Mouse (Mus musculus): ENCODE measurements at regions not wholly inside any gene's neighbourhood (a gene's known extent, or its start where the extent isn't known, plus 50 kb on each side); places are given as distances from the start of the nearest gene placed in this dataset.

- Histone ChIP-seq H3K79me2 (ENCODE audit: control insufficient read depth, insufficient read depth, low read length, poor library complexity) (no peaks in the 10 kb centered on the region), H3K27ac (ENCODE audit: control insufficient read depth, low read depth, low read length) (no peak overlapping the region), H3K9me3 (replicated peaks; ENCODE audit: insufficient read depth, low read length) (no peaks in the 10 kb centered on the region), H3K9ac (ENCODE audit: control insufficient read depth, low read depth, low read length, poor library complexity, severe bottlenecking) (no peak overlapping the region), H3K4me1 (ENCODE audit: control insufficient read depth in 1 of 2, insufficient read depth in 2 of 2, low read length in 2 of 2) (no peaks in the 10 kb centered on the region), H3K36me3 (ENCODE audit: control insufficient read depth in 1 of 2, insufficient read depth in 2 of 2, low read length in 2 of 2) (no peaks in the 10 kb centered on the region), H3K27me3 (ENCODE audit: control insufficient read depth in 1 of 2, insufficient read depth in 2 of 2, low read length in 2 of 2) (no peaks in the 10 kb centered on the region), H3K4me3 (ENCODE audit: control insufficient read depth in 1 of 2, insufficient read depth in 1 of 2, low read depth in 2 of 2, low read length in 2 of 2) (no peak overlapping the region)
- DNase-seq (ENCODE audit: low read depth, low spot score): no peak
- no peak for TF ChIP-seq ZNF384 (IDR thresholded peaks at IDR 0.05; ENCODE audit: low read depth, low read length)
- TF ChIP-seq RCOR1 (IDR thresholded peaks at IDR 0.05; ENCODE audit: low read depth, low read length): no peak
- no peak for TF ChIP-seq RAD21 (IDR thresholded peaks at IDR 0.05; ENCODE audit: low read depth, low read length)
- TF ChIP-seq EP300 (IDR thresholded peaks at IDR 0.05; ENCODE audit: low read depth in 1 of 2, low read length in 2 of 2): no peak
- no peak for TF ChIP-seq CHD1 (IDR thresholded peaks at IDR 0.05; ENCODE audit: low read depth, low read length)
- TF ChIP-seq MAX (IDR thresholded peaks at IDR 0.05; ENCODE audit: low read length): no peak
- no peak for TF ChIP-seq GABPA (IDR thresholded peaks at IDR 0.05; ENCODE audit: low read depth, low read length)
- TF ChIP-seq ZKSCAN1 (IDR thresholded peaks at IDR 0.05; ENCODE audit: low read depth, low read length): no peak
- no peak for TF ChIP-seq CTCF (IDR thresholded peaks at IDR 0.05 in 2 of 3, conservative IDR thresholded peaks at IDR 0.05 in 1 of 3; ENCODE audit: control insufficient read depth in 1 of 3, insufficient read depth in 1 of 3, low read depth in 2 of 3, low read length in 3 of 3, poor library complexity in 1 of 3, severe bottlenecking in 1 of 3)
- no peak for TF ChIP-seq MYB (IDR thresholded peaks at IDR 0.05; ENCODE audit: low read depth, low read length)
- TF ChIP-seq NELFE (IDR thresholded peaks at IDR 0.05; ENCODE audit: low read depth, low read length): no peak
- TF ChIP-seq POLR2A (IDR thresholded peaks at IDR 0.05; ENCODE audit: control insufficient read depth in 1 of 2, insufficient read depth in 1 of 2, low read depth in 1 of 2, low read length in 2 of 2, poor library complexity in 1 of 2): no peak
- TF ChIP-seq SIN3A (IDR thresholded peaks at IDR 0.05; ENCODE audit: low read length): no peak
- TF ChIP-seq TAL1 (IDR thresholded peaks at IDR 0.05; ENCODE audit: low read length): no peak
- no peak for TF ChIP-seq ELF1 (IDR thresholded peaks at IDR 0.05; ENCODE audit: low read depth, low read length)
- TF ChIP-seq ETS1 (IDR thresholded peaks at IDR 0.05; ENCODE audit: low read depth, low read length): no peak
- TF ChIP-seq USF2 (IDR thresholded peaks at IDR 0.05; ENCODE audit: borderline replicate concordance in 1 of 2, insufficient read depth in 1 of 2, low read depth in 1 of 2, low read length in 2 of 2): no peak
- no peak for TF ChIP-seq UBTF (IDR thresholded peaks at IDR 0.05; ENCODE audit: borderline replicate concordance, insufficient read depth, low read depth, low read length)
Observed at GRCm38 (mm10) chr3:81701974-81702697, 230.3 kb upstream of the Ctso start.

GRCm38 (mm10) chr3:81718911-81719310, 213.5 kb upstream of the Ctso start:
- no peaks in the 10 kb centered on the region for H3K4me1 ChIP-seq (ENCODE audit: control insufficient read depth in 1 of 2, insufficient read depth in 2 of 2, low read length in 2 of 2)
- H3K4me3 ChIP-seq (ENCODE audit: control insufficient read depth in 1 of 2, insufficient read depth in 1 of 2, low read depth in 2 of 2, low read length in 2 of 2): no peak overlapping the region
- H3K36me3 ChIP-seq (ENCODE audit: control insufficient read depth in 1 of 2, insufficient read depth in 2 of 2, low read length in 2 of 2): no peaks in the 10 kb centered on the region
- no peak overlapping the region for H3K9ac ChIP-seq (ENCODE audit: control insufficient read depth, low read depth, low read length, poor library complexity, severe bottlenecking)
- no peak overlapping the region for H3K27ac ChIP-seq (ENCODE audit: control insufficient read depth, low read depth, low read length)
- H3K9me3 ChIP-seq (replicated peaks; ENCODE audit: insufficient read depth, low read length): no peaks in the 10 kb centered on the region
- DNase-seq (ENCODE audit: low read depth, low spot score): no peak
- no peaks in the 10 kb centered on the region for H3K27me3 ChIP-seq (ENCODE audit: control insufficient read depth in 1 of 2, insufficient read depth in 2 of 2, low read length in 2 of 2)
- TF ChIP-seq POLR2AphosphoS5 (IDR thresholded peaks at IDR 0.05; ENCODE audit: borderline replicate concordance, low read depth, low read length): no peak
- no peak for TF ChIP-seq MYB (IDR thresholded peaks at IDR 0.05; ENCODE audit: low read depth, low read length)
- no peak for TF ChIP-seq RAD21 (IDR thresholded peaks at IDR 0.05; ENCODE audit: low read depth, low read length)
- TF ChIP-seq MXI1 (IDR thresholded peaks at IDR 0.05; ENCODE audit: low read depth, low read length): no peak
- TF ChIP-seq ETS1 (IDR thresholded peaks at IDR 0.05; ENCODE audit: low read depth, low read length): no peak
- no peak for TF ChIP-seq TAL1 (IDR thresholded peaks at IDR 0.05; ENCODE audit: low read length)
- TF ChIP-seq GATA1 (IDR thresholded peaks at IDR 0.05; ENCODE audit: low read depth, low read length): no peak
- TF ChIP-seq SMC3 (IDR thresholded peaks at IDR 0.05; ENCODE audit: low read depth, low read length): no peak
- no peak for TF ChIP-seq CHD1 (IDR thresholded peaks at IDR 0.05; ENCODE audit: low read depth, low read length)
- TF ChIP-seq MAZ (IDR thresholded peaks at IDR 0.05; ENCODE audit: low read depth, low read length): no peak
- no peak for TF ChIP-seq POLR2A (IDR thresholded peaks at IDR 0.05; ENCODE audit: control insufficient read depth in 1 of 2, insufficient read depth in 1 of 2, low read depth in 1 of 2, low read length in 2 of 2, poor library complexity in 1 of 2)
- TF ChIP-seq KAT2A (conservative IDR thresholded peaks at IDR 0.05; ENCODE audit: low read depth, low read length): no peak
- no peak for TF ChIP-seq USF2 (IDR thresholded peaks at IDR 0.05; ENCODE audit: borderline replicate concordance in 1 of 2, insufficient read depth in 1 of 2, low read depth in 1 of 2, low read length in 2 of 2)
- no peak for TF ChIP-seq RCOR1 (IDR thresholded peaks at IDR 0.05; ENCODE audit: low read depth, low read length)
- TF ChIP-seq USF1 (IDR thresholded peaks at IDR 0.05; ENCODE audit: low read depth, low read length): no peak
- TF ChIP-seq TCF12 (IDR thresholded peaks at IDR 0.05; ENCODE audit: low read depth, low read length): no peak
- TF ChIP-seq NRF1 (IDR thresholded peaks at IDR 0.05; ENCODE audit: insufficient read depth, low read depth, low read length, poor library complexity, severe bottlenecking): no peak
- TF ChIP-seq ZKSCAN1 (IDR thresholded peaks at IDR 0.05; ENCODE audit: low read depth, low read length): no peak
- no peak for TF ChIP-seq MEF2A (IDR thresholded peaks at IDR 0.05; ENCODE audit: extremely low read depth, insufficient replicate concordance, low read depth, low read length, poor library complexity, severe bottlenecking)
- TF ChIP-seq EP300 (IDR thresholded peaks at IDR 0.05; ENCODE audit: low read depth in 1 of 2, low read length in 2 of 2): no peak
- no peaks in the 10 kb centered on the region for H3K79me2 ChIP-seq (ENCODE audit: control insufficient read depth, insufficient read depth, low read length, poor library complexity)
